Mouse (Mus musculus) erythroblast, embryonic 14.5 days (primary cell): ENCODE data around the gene Lmntd1.

Experiments used
- GATA1 ChIP-seq: IDR thresholded peaks from 2 replicates; pipeline ENCODE4 v1.6.1; 2012; ENCODE audit warnings: low read length, inconsistent platforms, mixed read lengths
- TAL1 ChIP-seq: IDR thresholded peaks from 3 replicates; pipeline ENCODE4 v1.6.1; 2012; ENCODE audit warnings: low read length, inconsistent platforms, mixed read lengths

GRCm38 (mm10) chr6:145369290-145369689, 244.8 kb downstream of the Lmntd1 start:
- TF ChIP-seq TAL1 (no peak), GATA1 (no peak)
